Mouse (Mus musculus) olfactory bulb, adult 2 months (tissue): ENCODE data around the gene Erg.

ENCODE experiments used
- CTCF ChIP-seq: fragments of 200-500 bp; IDR thresholded peaks from 2 replicates; pipeline ENCODE4 v1.5.1; 2012; ENCODE audit warnings: low read depth, mild to moderate bottlenecking, low read length, moderate library complexity; ENCODE audit not compliant: insufficient read depth
- POLR2A ChIP-seq: fragments of 200-500 bp; IDR thresholded peaks from 2 replicates; pipeline ENCODE4 v1.6.1; 2012; ENCODE audit warnings: mild to moderate bottlenecking, low read depth, low read length, moderate library complexity; ENCODE audit not compliant: insufficient read depth

DNA sequence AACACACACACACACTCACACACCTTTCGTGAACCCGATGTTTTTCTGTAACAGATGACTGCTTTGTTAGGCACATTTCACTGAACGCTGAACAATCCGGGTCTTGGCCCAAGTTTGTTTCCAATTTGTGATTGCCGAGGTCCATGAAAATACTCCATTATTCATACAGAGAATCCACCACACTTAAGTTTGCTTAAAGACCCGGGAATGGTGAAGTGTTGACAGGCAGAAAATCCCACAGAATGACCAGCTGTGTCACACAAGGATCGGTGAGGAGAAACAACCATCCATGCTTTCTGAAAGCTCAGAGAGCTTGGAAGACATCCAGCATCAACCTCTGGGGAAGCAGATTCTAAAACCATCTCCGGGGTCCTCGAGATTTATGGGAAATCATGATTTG, 171.0 kb downstream of the Erg start:
- no peak for TF ChIP-seq CTCF
- TF ChIP-seq POLR2A = no peak
